Mouse (Mus musculus): ENCODE measurements around the gene Cep95. TPM values are rescaled to one million over a fixed set of nuclear protein-coding genes. Genes with fewer than 3 reads are reported as not detected.

Gene Cep95
- total RNA-seq, 4 experiments from 2014 or later = 2.5 to 5.0 (median 3.4) TPM

Small RNA genes lying within 50 kb of the gene (microRNA-seq; reads per million reads assigned to microRNA genes)
- gene Gm25994 (not detected), gene Mir3064 (13.3 reads per million, percentile 10 among the genes with 10 or more reads in this experiment)

Other genes with a start within 250 kb of the Cep95 start
- 10 to 100 TPM; 62.9 to 78.3 (median 68.0) TPM for gene Tex2, start 175.8 kb upstream of the Cep95 start, total RNA-seq (2022)
- 10 to 100 TPM; 25.4 to 30.9 (median 26.7) TPM for gene Pecam1, start 38.6 kb upstream of the Cep95 start, total RNA-seq (2022)
- gene Milr1, start 38.0 kb upstream of the Cep95 start, total RNA-seq (2022) = under 1 TPM in 1 of 4 experiments, not detected in 3; 0.40 TPM
- 1 to 10 TPM; 2.3 to 3.5 (median 3.0) TPM for gene Polg2, start 9.7 kb upstream of the Cep95 start, total RNA-seq (2022)
- gene Ddx5, start 67 bp upstream of the Cep95 start, total RNA-seq (2022) = 100 to 1,000 TPM; 190 to 257 (median 232) TPM
- 10 to 100 TPM; 25.3 to 32.9 (median 28.0) TPM for gene Smurf2, start 131.5 kb downstream of the Cep95 start, total RNA-seq (2022)
- gene Kpna2, start 210.3 kb downstream of the Cep95 start, total RNA-seq (2022) = 10 to 100 TPM in 3 of 4 experiments, 1 to 10 TPM in 1; 8.2 to 15.4 (median 13.4) TPM
- 1 to 10 TPM; 1.6 to 2.4 (median 1.9) TPM for gene 1810010H24Rik, start 236.4 kb downstream of the Cep95 start, total RNA-seq (2022)